Mouse (Mus musculus) C2C12 (cell line): ENCODE data around the gene Cc2d2a.

Experiments used
- CTCF ChIP-seq: IDR thresholded peaks from one replicate; pipeline ENCODE4 v1.5.1; 2011; ENCODE audit not compliant: control insufficient read depth, insufficient read depth, insufficient read length
- MAX ChIP-seq: IDR thresholded peaks from one replicate; pipeline ENCODE4 v1.6.1; 2011; ENCODE audit warnings: mild to moderate bottlenecking, control low read depth
- USF1 ChIP-seq: IDR thresholded peaks from one replicate; pipeline ENCODE4 v1.6.1; 2011; ENCODE audit warnings: low read depth, mild to moderate bottlenecking, control low read depth, moderate library complexity

- TF ChIP-seq CTCF (no peak), MAX (no peak), USF1 (no peak)
These were observed 70.2 kb downstream of the Cc2d2a start for GRCm38 (mm10) chr5:43732381-43732780.
